Mouse (Mus musculus) liver, adult (tissue): Measurements from ENCODE around the gene Nanos3.

ENCODE experiments used
- GATA4 ChIP-seq: IDR thresholded peaks from 2 replicates; pipeline ENCODE4 v1.6.1; 2014; ENCODE audit warnings: mild to moderate bottlenecking, low read length; ENCODE audit not compliant: insufficient replicate concordance

Gene Nanos3

GRCm38 (mm10) chr8:84126742-84127141 is 58.3 kb downstream of the Nanos3 start:
- TF ChIP-seq GATA4 = no peak

- TF ChIP-seq GATA4 = no peak
Observed at GRCm38 (mm10) chr8:84125656-84126055, 59.4 kb downstream of the Nanos3 start, which contains the start of gene Podnl1. Podnl1 (plus strand) TSS chr8:84125989.
